Mouse (Mus musculus) midbrain, embryonic 12.5 days (tissue): ENCODE results near the gene Gpatch11. TPM values are rescaled to one million over a fixed set of nuclear protein-coding genes. Genes with fewer than 3 reads are reported as not detected.
"Not testable (repeated sequence)": the region's sequence is repeated elsewhere in the genome, so short reads cannot be mapped to it uniquely, and the experiment has no call there.

Experiments used
- ATAC-seq: fragments of 200-750 bp; cut with Nextera tagmentation; 2 replicates; pipeline ENCODE4 v1.8.0; 2017; ENCODE audit warnings: low read depth, moderate TSS enrichment, moderate library complexity; ENCODE audit not compliant: low FRiP score
- H3K27ac ChIP-seq: fragments of 300-500 bp; sonication (generic); replicated peaks from 2 replicates; pipeline ENCODE4 v1.5.1; 2016; ENCODE audit warnings: mild to moderate bottlenecking
- H3K27me3 ChIP-seq: fragments of 300-500 bp; sonication (generic); 2 replicates; pipeline ENCODE4 v1.6.1; 2016; ENCODE audit warnings: mild to moderate bottlenecking
- H3K36me3 ChIP-seq: fragments of 300-500 bp; sonication (generic); 2 replicates; pipeline ENCODE4 v1.6.1; 2016
- H3K4me1 ChIP-seq: fragments of 300-500 bp; sonication (generic); 2 replicates; pipeline ENCODE4 v1.6.1; 2016
- H3K4me2 ChIP-seq: fragments of 300-500 bp; sonication (generic); replicated peaks from 2 replicates; pipeline ENCODE4 v1.6.1; 2016; ENCODE audit warnings: mild to moderate bottlenecking, moderate library complexity
- H3K4me3 ChIP-seq: fragments of 300-500 bp; sonication (generic); 2 replicates; pipeline ENCODE4 v1.5.1; 2016; ENCODE audit warnings: mild to moderate bottlenecking
- H3K9ac ChIP-seq: fragments of 300-500 bp; sonication (generic); replicated peaks from 2 replicates; pipeline ENCODE4 v1.6.1; 2016; ENCODE audit warnings: mild to moderate bottlenecking, moderate library complexity
- H3K9me3 ChIP-seq: fragments of 300-500 bp; sonication (generic); 2 replicates; pipeline ENCODE4 v1.6.1; 2016; ENCODE audit warnings: mild to moderate bottlenecking
- WGBS: fragments of 180-500 bp; shearing (Covaris S2); methylation state at CpG from one replicate; pipeline ENCODE4 v1.1.7; 2016; 5-methylcytosine and 5-hydroxymethylcytosine counted together
- polyA plus RNA-seq: library from polyadenylated mRNA; unstranded; fragments of >200 nt; fragmentation: Nextera tagmentation; extraction: Ambion mirVana; gene quantifications from 2 replicates; pipeline ENCODE4 v1.2.1, GENCODE M21; 2016

Gene Gpatch11
- 44.6 and 48.2 TPM in 2 replicates for polyA plus RNA-seq

- peak within 1 kb of the TSS; percentile 93 for H3K9ac ChIP-seq
- peak within 1 kb of the TSS; percentile 81 for H3K27ac ChIP-seq
- H3K36me3 ChIP-seq = peaks cover 27% of the 10 kb centered on the region
- H3K4me1 ChIP-seq = peaks cover 5% of the 10 kb centered on the region; the same call in 1 of the 2 replicates
- H3K9me3 ChIP-seq = no peaks in the 10 kb centered on the region
- peak within 1 kb of the TSS; percentile 83 for H3K4me2 ChIP-seq
- H3K27me3 ChIP-seq = no peaks in the 10 kb centered on the region
- peak; percentile 99 for ATAC-seq
- WGBS = under 1% methylated on average over 81 of the region's 81 CpGs
- peak within 1 kb of the TSS; percentile 85 for H3K4me3 ChIP-seq
Observed at GRCm38 (mm10) chr17:78834856-78835835, at the start of gene Gpatch11, which contains the start of gene Heatr5b. TSS of gene Gpatch11 (plus strand) at chr17:78835567. TSS of gene Heatr5b (minus strand) at chr17:78835364.

GRCm38 (mm10) chr17:78788273-78788672 lies 47.1 kb upstream of the Gpatch11 start:
- peaks cover 38% of the 10 kb centered on the region for H3K36me3 ChIP-seq
- ATAC-seq, H3K9ac ChIP-seq, H3K27ac ChIP-seq, H3K27me3 ChIP-seq, H3K4me1 ChIP-seq, H3K4me2 ChIP-seq, H3K9me3 ChIP-seq, H3K4me3 ChIP-seq: not testable (repeated sequence)
- WGBS = 66% methylated on average over 3 of the region's 3 CpGs

- no peak for ATAC-seq
- Histone ChIP-seq H3K9me3 (no peaks in the 10 kb centered on the region), H3K27me3 (no peaks in the 10 kb centered on the region), H3K9ac (no peak overlapping the region), H3K27ac (no peak overlapping the region), H3K4me1 (no peaks in the 10 kb centered on the region), H3K36me3 (peaks cover 47% of the 10 kb centered on the region), H3K4me2 (no peak overlapping the region), H3K4me3 (no peak overlapping the region)
- 81% methylated on average over 7 of the region's 7 CpGs for WGBS
Observed at GRCm38 (mm10) chr17:78791068-78791689, 44.2 kb upstream of the Gpatch11 start.

- H3K27ac ChIP-seq = no peak overlapping the region
- no peaks in the 10 kb centered on the region for H3K27me3 ChIP-seq
- no peaks in the 10 kb centered on the region for H3K4me1 ChIP-seq
- no peak overlapping the region for H3K4me2 ChIP-seq
- no peak overlapping the region for H3K9ac ChIP-seq
- WGBS = 96% methylated on average over 3 of the region's 3 CpGs
- H3K9me3 ChIP-seq = no peaks in the 10 kb centered on the region
- peaks cover 47% of the 10 kb centered on the region for H3K36me3 ChIP-seq
- no peak overlapping the region for H3K4me3 ChIP-seq
- no peak for ATAC-seq
Observed at GRCm38 (mm10) chr17:78791690-78792070, 43.7 kb upstream of the Gpatch11 start.

- Histone ChIP-seq H3K4me1 (no peaks in the 10 kb centered on the region), H3K27me3 (no peaks in the 10 kb centered on the region), H3K4me3 (no peak overlapping the region), H3K9ac (no peak overlapping the region), H3K9me3 (no peaks in the 10 kb centered on the region), H3K4me2 (no peak overlapping the region), H3K27ac (no peak overlapping the region), H3K36me3 (peaks cover 47% of the 10 kb centered on the region)
- ATAC-seq = no peak
- WGBS = 91% methylated on average over 3 of the region's 3 CpGs
Observed at GRCm38 (mm10) chr17:78792122-78792521, 43.2 kb upstream of the Gpatch11 start.

- peaks cover 56% of the 10 kb centered on the region for H3K36me3 ChIP-seq
- no peak overlapping the region for H3K4me3 ChIP-seq
- H3K9ac ChIP-seq = no peak overlapping the region
- no peaks in the 10 kb centered on the region for H3K4me1 ChIP-seq
- no peak overlapping the region for H3K27ac ChIP-seq
- no peak for ATAC-seq
- H3K27me3 ChIP-seq = no peaks in the 10 kb centered on the region
- H3K9me3 ChIP-seq = no peaks in the 10 kb centered on the region
- no peak overlapping the region for H3K4me2 ChIP-seq
- 91% methylated on average over 5 of the region's 5 CpGs for WGBS
Observed at GRCm38 (mm10) chr17:78794390-78794789, 41.0 kb upstream of the Gpatch11 start.

- Histone ChIP-seq H3K27me3 (no peaks in the 10 kb centered on the region), H3K4me1 (no peaks in the 10 kb centered on the region), H3K9ac (no peak overlapping the region), H3K27ac (no peak overlapping the region), H3K36me3 (peaks cover 58% of the 10 kb centered on the region), H3K4me2 (no peak overlapping the region), H3K4me3 (no peak overlapping the region), H3K9me3 (no peaks in the 10 kb centered on the region)
- 98% methylated on average over 1 of the region's 1 CpGs for WGBS
- ATAC-seq = no peak
Observed at GRCm38 (mm10) chr17:78797222-78797621, 38.1 kb upstream of the Gpatch11 start.

- Histone ChIP-seq H3K9me3 (no peaks in the 10 kb centered on the region), H3K27ac (no peak overlapping the region), H3K36me3 (peaks cover 46% of the 10 kb centered on the region), H3K27me3 (no peaks in the 10 kb centered on the region), H3K9ac (no peak overlapping the region), H3K4me1 (no peaks in the 10 kb centered on the region), H3K4me2 (no peak overlapping the region), H3K4me3 (no peak overlapping the region)
- ATAC-seq = no peak
Observed at GRCm38 (mm10) chr17:78809019-78809418, 26.3 kb upstream of the Gpatch11 start.

GRCm38 (mm10) chr17:78809582-78809981 lies 25.8 kb upstream of the Gpatch11 start:
- no peaks in the 10 kb centered on the region for H3K9me3 ChIP-seq
- H3K27me3 ChIP-seq = no peaks in the 10 kb centered on the region
- no peak overlapping the region for H3K27ac ChIP-seq
- H3K4me1 ChIP-seq = no peaks in the 10 kb centered on the region
- no peak overlapping the region for H3K4me3 ChIP-seq
- no peak overlapping the region for H3K9ac ChIP-seq
- no peak overlapping the region for H3K4me2 ChIP-seq
- no peak for ATAC-seq
- WGBS = 96% methylated on average over 3 of the region's 3 CpGs
- peaks cover 43% of the 10 kb centered on the region for H3K36me3 ChIP-seq

- Histone ChIP-seq H3K4me2 (no peak overlapping the region), H3K9me3 (no peaks in the 10 kb centered on the region), H3K4me3 (no peak overlapping the region), H3K27me3 (no peaks in the 10 kb centered on the region), H3K4me1 (no peaks in the 10 kb centered on the region), H3K9ac (no peak overlapping the region), H3K27ac (no peak overlapping the region), H3K36me3 (peaks cover 68% of the 10 kb centered on the region)
- ATAC-seq = no peak
- 92% methylated on average over 13 of the region's 13 CpGs for WGBS
Observed at GRCm38 (mm10) chr17:78824346-78824745, 11.0 kb upstream of the Gpatch11 start.

- Histone ChIP-seq H3K4me1 (peaks cover 5% of the 10 kb centered on the region; the same call in 1 of the 2 replicates), H3K4me2 (peak overlapping the region; percentile 83), H3K4me3 (peak overlapping the region; percentile 85), H3K36me3 (peaks cover 22% of the 10 kb centered on the region), H3K9me3 (no peaks in the 10 kb centered on the region), H3K9ac (peak overlapping the region; percentile 65), H3K27ac (peak overlapping the region; percentile 81), H3K27me3 (no peaks in the 10 kb centered on the region)
- 35% methylated on average over 2 of the region's 2 CpGs for WGBS
- ATAC-seq = no peak
Observed at GRCm38 (mm10) chr17:78836056-78836455, 689 bp downstream of the Gpatch11 start.

- 95% methylated on average over 7 of the region's 7 CpGs for WGBS
Observed at GRCm38 (mm10) chr17:78842271-78842928, 7.0 kb downstream of the Gpatch11 start.

More at GRCm38 (mm10) chr17:78842271-78842928, 7.0 kb downstream of the Gpatch11 start:
- Histone ChIP-seq H3K27me3 (no peaks in the 10 kb centered on the region), H3K36me3 (peaks cover 75% of the 10 kb centered on the region), H3K27ac (no peak overlapping the region), H3K4me1 (no peaks in the 10 kb centered on the region), H3K4me2 (no peak overlapping the region), H3K9ac (no peak overlapping the region), H3K4me3 (no peak overlapping the region), H3K9me3 (no peaks in the 10 kb centered on the region)
- ATAC-seq = no peak
